10 mouse cellular contexts compared by ENCODE assay signal in genomic region chr7:141440613-141441012, GRCm38 (mm10). TPM values are rescaled to one million over a fixed set of nuclear protein-coding genes. Genes with fewer than 3 reads are reported as not detected.
DNase-seq lines count a peak whose midpoint lies in the region; ATAC-seq and TF ChIP-seq lines count a peak whose summit lies in the region.
"Had no signal": no experiment of that assay in that cellular context is flagged by ENCODE, and none has a peak within 500 bp of the region (broad histone marks: within the 10 kb centered on the region; RNA-seq: fewer than 3 reads in every experiment).

No protein-coding gene starts in this region.

- peak; percentile 87 for TF ChIP-seq CTCF in layer of hippocampus, adult 2 months (conservative IDR thresholded peaks at IDR 0.05)
- TF ChIP-seq CTCF in CH12.LX (conservative IDR thresholded peaks at IDR 0.05 in 1 of 2, IDR thresholded peaks at IDR 0.05 in 1 of 2; ENCODE audit: low read depth in 2 of 2, low read length in 2 of 2) = peak; percentile 71 to 76
- peak; percentile 90; the same call in 1 of the 2 replicates for TF ChIP-seq CTCF in small intestine, adult 2 months (IDR thresholded peaks at IDR 0.05; ENCODE audit: extremely low read depth, insufficient read length, insufficient replicate concordance, low read depth, low read length)

- H3K9ac ChIP-seq in CH12.LX (ENCODE audit: insufficient read depth, low read depth) = no peak overlapping the region
- H3K9ac ChIP-seq in embryonic facial prominence, embryonic 13.5 days = no peak overlapping the region
- no peak overlapping the region for H3K9ac ChIP-seq in limb, embryonic 12.5 days (replicated peaks)
- H3K9ac ChIP-seq: embryonic facial prominence, embryonic 12.5 days; liver, embryonic 13.5 days had no signal

- peaks cover 43 to 53% of the 10 kb centered on the region in 2 experiments for H3K36me3 ChIP-seq in CH12.LX (replicated peaks in 1 of 2; ENCODE audit: control insufficient read depth in 1 of 2, insufficient read depth in 1 of 2, low read length in 1 of 2)
- peaks cover 38% of the 10 kb centered on the region for H3K36me3 ChIP-seq in embryonic facial prominence, embryonic 13.5 days
- peaks cover 45% of the 10 kb centered on the region for H3K36me3 ChIP-seq in limb, embryonic 12.5 days
- no peaks in the 10 kb centered on the region for H3K36me3 ChIP-seq in small intestine, adult 2 months (ENCODE audit: control insufficient read depth, insufficient read depth, low read length)

- in situ Hi-C loops in CH12.LX (cut with MboI; ENCODE audit: low pct_ligation_motif_present, low pct_unique_long_range_greater_than_20kb, low sequenced_read_pairs) = no loop called here

- H3K4me2 ChIP-seq in CH12.LX (ENCODE audit: insufficient read depth, low read depth, poor library complexity, severe bottlenecking) = no peak overlapping the region
- H3K4me2 ChIP-seq in embryonic facial prominence, embryonic 13.5 days = 0 out of 2 replicates have a peak overlapping the region, but pooled peaks have one; percentile 7
- no peak overlapping the region for H3K4me2 ChIP-seq in limb, embryonic 12.5 days
- H3K4me2 ChIP-seq: embryonic facial prominence, embryonic 12.5 days had no signal

- no peaks in the 10 kb centered on the region for H3K27me3 ChIP-seq in CH12.LX (replicated peaks)
- H3K27me3 ChIP-seq in embryonic facial prominence, embryonic 13.5 days = no peaks in the 10 kb centered on the region
- no peaks in the 10 kb centered on the region for H3K27me3 ChIP-seq in limb, embryonic 12.5 days
- no peaks in the 10 kb centered on the region for H3K27me3 ChIP-seq in small intestine, adult 2 months (ENCODE audit: control insufficient read depth, insufficient read depth, low read length)
- H3K27me3 ChIP-seq: embryonic facial prominence, embryonic 12.5 days; liver, embryonic 13.5 days had no signal

- no peaks in the 10 kb centered on the region for H3K9me3 ChIP-seq in CH12.LX (replicated peaks; ENCODE audit: low read length)
- H3K9me3 ChIP-seq in embryonic facial prominence, embryonic 13.5 days = no peaks in the 10 kb centered on the region
- H3K9me3 ChIP-seq in limb, embryonic 12.5 days = no peaks in the 10 kb centered on the region
- H3K9me3 ChIP-seq: embryonic facial prominence, embryonic 12.5 days; liver, embryonic 13.5 days had no signal

- H3K27ac ChIP-seq in layer of hippocampus, adult 2 months = no peak overlapping the region
- no peak overlapping the region for H3K27ac ChIP-seq in CH12.LX (ENCODE audit: insufficient read depth, low read depth)
- no peak overlapping the region for H3K27ac ChIP-seq in embryonic facial prominence, embryonic 13.5 days
- 0 out of 2 replicates have a peak overlapping the region, but pooled peaks have one; percentile 13 for H3K27ac ChIP-seq in limb, embryonic 12.5 days
- H3K27ac ChIP-seq in small intestine, adult 2 months (ENCODE audit: insufficient read depth, low read depth, low read length) = no peak overlapping the region
- H3K27ac ChIP-seq: embryonic facial prominence, embryonic 12.5 days had no signal

- TF ChIP-seq RAD21 in CH12.LX (IDR thresholded peaks at IDR 0.05; ENCODE audit: low read depth, low read length) = peak; percentile 37

- no peak for TF ChIP-seq EP300 in CH12.LX (IDR thresholded peaks at IDR 0.05; ENCODE audit: low read length)

- DNase-seq in layer of hippocampus, adult 2 months (ENCODE audit: low spot score in 2 of 2) = peak in 1 of 2 experiments; percentile 62
- no peak for DNase-seq in layer of hippocampus, adult 18-20 months (ENCODE audit: low spot score in 2 of 2)
- DNase-seq in CH12.LX (ENCODE audit: extremely low read depth) = peak; percentile 72
- peak; percentile 62 for DNase-seq in adrenal gland, adult 2 months
- DNase-seq in urinary bladder, postnatal 4 days (ENCODE audit: low spot score in 2 of 2) = no peak
- DNase-seq: liver, embryonic 13.5 days had no signal

- WGBS in embryonic facial prominence, embryonic 13.5 days = 23% methylated on average over 6 of the region's 6 CpGs
- WGBS in limb, embryonic 12.5 days = 28% methylated on average over 6 of the region's 6 CpGs
- 18% methylated on average over 6 of the region's 6 CpGs for WGBS in small intestine, adult 2 months

- H3K4me1 ChIP-seq in CH12.LX (ENCODE audit: control insufficient read depth in 1 of 2, insufficient read depth in 2 of 2) = peaks cover 22 to 57% of the 10 kb centered on the region in 2 experiments
- peaks cover 57% of the 10 kb centered on the region for H3K4me1 ChIP-seq in embryonic facial prominence, embryonic 13.5 days
- peaks cover 47% of the 10 kb centered on the region for H3K4me1 ChIP-seq in limb, embryonic 12.5 days (replicated peaks)
- H3K4me1 ChIP-seq in small intestine, adult 2 months (ENCODE audit: control insufficient read depth, insufficient read depth, insufficient read length, low read length) = peaks cover 23% of the 10 kb centered on the region

- no peak for TF ChIP-seq POLR2A in CH12.LX (IDR thresholded peaks at IDR 0.05; ENCODE audit: low read depth, low read length)
- TF ChIP-seq POLR2A in small intestine, adult 2 months (IDR thresholded peaks at IDR 0.05; ENCODE audit: low read depth, low read length) = no peak

- ATAC-seq in embryonic facial prominence, embryonic 13.5 days (ENCODE audit: insufficient number of reproducible peaks, insufficient read depth, low FRiP score, low TSS enrichment, low read depth) = no peak
- ATAC-seq in limb, embryonic 12.5 days (ENCODE audit: insufficient number of reproducible peaks, insufficient read depth, low FRiP score, low TSS enrichment, low read depth) = no peak

- peaks cover 19% of the 10 kb centered on the region for H3K79me2 ChIP-seq in CH12.LX (replicated peaks; ENCODE audit: control insufficient read depth, extremely low read depth, insufficient read depth, poor library complexity, severe bottlenecking)

- dilution Hi-C loops in CH12.LX (cut with MboI; ENCODE audit: extremely low pct_ligation_motif_present, extremely low pct_unique_long_range_greater_than_20kb, low sequenced_read_pairs) = no loop called here

- H3K4me3 ChIP-seq in layer of hippocampus, adult 2 months = no peak overlapping the region
- H3K4me3 ChIP-seq in CH12.LX (replicated peaks in 1 of 3; ENCODE audit: low read depth in 2 of 3, low read length in 2 of 3, poor library complexity in 1 of 3) = no peak overlapping the region
- no peak overlapping the region for H3K4me3 ChIP-seq in embryonic facial prominence, embryonic 13.5 days
- H3K4me3 ChIP-seq in limb, embryonic 12.5 days (replicated peaks) = no peak overlapping the region
- no peak overlapping the region for H3K4me3 ChIP-seq in small intestine, adult 2 months (ENCODE audit: low read depth, low read length)
- H3K4me3 ChIP-seq: embryonic facial prominence, embryonic 12.5 days; liver, embryonic 13.5 days had no signal

RNA-seq across cellular contexts. Expression of gene Slc25a22, which starts 2.9 kb away (rescaled TPM):
- 100 to 1,000 TPM; 338 to 343 TPM for total RNA-seq in layer of hippocampus, adult 2 months (2021)
- 100 to 1,000 TPM; 319 to 320 TPM for total RNA-seq in layer of hippocampus, adult 18-20 months (2021)
- total RNA-seq in CH12.LX (2012; rRNA removed) (16.1 and 20.8 TPM in 2 replicates), CH12.LX (2014; rRNA removed) (6.1 and 6.5 TPM in 2 replicates)
- 31.5 and 32.1 TPM in 2 replicates for polyA plus RNA-seq in CH12.LX (2012; ENCODE audit: insufficient read length, low read depth)
- total RNA-seq in adrenal gland, adult 2 months (2021) = 100 to 1,000 TPM; 125 to 172 TPM
- polyA plus RNA-seq in adrenal gland, adult 2 months (2012; rRNA removed) = 234 and 236 TPM in 2 replicates
- 32.4 and 35.3 TPM in 2 replicates for polyA plus RNA-seq in embryonic facial prominence, embryonic 13.5 days (2015; fragmentation: Nextera tagmentation; extraction: Ambion mirVana)
- 33.1 and 38.3 TPM in 2 replicates for polyA plus RNA-seq in limb, embryonic 12.5 days (2016; fragmentation: Nextera tagmentation; extraction: Ambion mirVana)
- 104 and 488 TPM in 2 replicates for polyA plus RNA-seq in small intestine, adult 2 months (2012; rRNA removed)

RNA-seq across cellular contexts. Expression of gene Pidd1, which starts 3.2 kb away (rescaled TPM):
- 1 to 10 TPM; 1.1 to 1.7 TPM for total RNA-seq in layer of hippocampus, adult 2 months (2021)
- 1 to 10 TPM in 1 of 2 experiments, under 1 TPM in 1; 0.69 to 1.1 TPM for total RNA-seq in layer of hippocampus, adult 18-20 months (2021)
- 7.8 and 9.6 TPM in 2 replicates for total RNA-seq in CH12.LX (2012; rRNA removed)
- 5.1 and 5.8 TPM in 2 replicates for total RNA-seq in CH12.LX (2014; rRNA removed)
- polyA plus RNA-seq in CH12.LX (2012; ENCODE audit: insufficient read length, low read depth) = 21.4 and 24.9 TPM in 2 replicates
- total RNA-seq in adrenal gland, adult 2 months (2021) = 1 to 10 TPM; 1.4 to 1.5 TPM
- polyA plus RNA-seq in adrenal gland, adult 2 months (2012; rRNA removed) = 9.2 and 11.2 TPM in 2 replicates
- 11.4 and 12.0 TPM in 2 replicates for polyA plus RNA-seq in embryonic facial prominence, embryonic 13.5 days (2015; fragmentation: Nextera tagmentation; extraction: Ambion mirVana)
- polyA plus RNA-seq in limb, embryonic 12.5 days (2016; fragmentation: Nextera tagmentation; extraction: Ambion mirVana) = 16.4 and 19.2 TPM in 2 replicates
- 5.8 and 13.9 TPM in 2 replicates for polyA plus RNA-seq in small intestine, adult 2 months (2012; rRNA removed)

RNA-seq across cellular contexts. Expression of gene Rplp2, which starts 6.6 kb away (rescaled TPM):
- 100 to 1,000 TPM; 548 to 575 TPM for total RNA-seq in layer of hippocampus, adult 2 months (2021)
- total RNA-seq in layer of hippocampus, adult 18-20 months (2021) = 100 to 1,000 TPM; 557 to 573 TPM
- total RNA-seq in CH12.LX (2012; rRNA removed) (3,147 and 3,416 TPM in 2 replicates), CH12.LX (2014; rRNA removed) (791 and 892 TPM in 2 replicates)
- 2,025 and 2,969 TPM in 2 replicates for polyA plus RNA-seq in CH12.LX (2012; ENCODE audit: insufficient read length, low read depth)
- total RNA-seq in adrenal gland, adult 2 months (2021) = 1,000 to 10,000 TPM in 1 of 2 experiments, 100 to 1,000 TPM in 1; 577 to 1,228 TPM
- 207 and 254 TPM in 2 replicates for polyA plus RNA-seq in adrenal gland, adult 2 months (2012; rRNA removed)
- 1,344 and 1,500 TPM in 2 replicates for polyA plus RNA-seq in embryonic facial prominence, embryonic 13.5 days (2015; fragmentation: Nextera tagmentation; extraction: Ambion mirVana)
- polyA plus RNA-seq in limb, embryonic 12.5 days (2016; fragmentation: Nextera tagmentation; extraction: Ambion mirVana) = 1,204 and 1,293 TPM in 2 replicates
- 287 and 441 TPM in 2 replicates for polyA plus RNA-seq in small intestine, adult 2 months (2012; rRNA removed)

RNA-seq across cellular contexts. Expression of gene Cend1, which starts 11.3 kb away (rescaled TPM):
- total RNA-seq in layer of hippocampus, adult 2 months (2021) = 100 to 1,000 TPM; 251 to 263 TPM
- total RNA-seq in layer of hippocampus, adult 18-20 months (2021) = 100 to 1,000 TPM; 265 to 270 TPM
- total RNA-seq in CH12.LX (2012; rRNA removed) (not detected in 2 replicates), CH12.LX (2014; rRNA removed) (not detected in 2 replicates)
- polyA plus RNA-seq in CH12.LX (2012; ENCODE audit: insufficient read length, low read depth) = not detected in 2 replicates
- total RNA-seq in adrenal gland, adult 2 months (2021) = 1 to 10 TPM; 1.6 to 2.8 TPM
- 1.00 and 1.2 TPM in 2 replicates for polyA plus RNA-seq in adrenal gland, adult 2 months (2012; rRNA removed)
- polyA plus RNA-seq in embryonic facial prominence, embryonic 13.5 days (2015; fragmentation: Nextera tagmentation; extraction: Ambion mirVana) = 2.8 and 3.4 TPM in 2 replicates
- 5.6 and 6.3 TPM in 2 replicates for polyA plus RNA-seq in limb, embryonic 12.5 days (2016; fragmentation: Nextera tagmentation; extraction: Ambion mirVana)
- polyA plus RNA-seq in small intestine, adult 2 months (2012; rRNA removed) = 0.84 and 1.0 TPM in 2 replicates

RNA-seq across cellular contexts. Expression of gene Pnpla2, which starts 14.4 kb away (rescaled TPM):
- total RNA-seq in layer of hippocampus, adult 2 months (2021) = 10 to 100 TPM; 25.1 to 28.3 TPM
- 10 to 100 TPM; 29.9 to 35.6 TPM for total RNA-seq in layer of hippocampus, adult 18-20 months (2021)
- 8.9 and 11.7 TPM in 2 replicates for total RNA-seq in CH12.LX (2012; rRNA removed)
- total RNA-seq in CH12.LX (2014; rRNA removed) = 1.5 and 2.8 TPM in 2 replicates
- polyA plus RNA-seq in CH12.LX (2012; ENCODE audit: insufficient read length, low read depth) = 25.3 and 29.6 TPM in 2 replicates
- 1,000 to 10,000 TPM in 1 of 2 experiments, 100 to 1,000 TPM in 1; 905 to 1,265 TPM for total RNA-seq in adrenal gland, adult 2 months (2021)
- polyA plus RNA-seq in adrenal gland, adult 2 months (2012; rRNA removed) = 1,146 and 1,725 TPM in 2 replicates
- 13.4 and 13.5 TPM in 2 replicates for polyA plus RNA-seq in embryonic facial prominence, embryonic 13.5 days (2015; fragmentation: Nextera tagmentation; extraction: Ambion mirVana)
- 13.7 and 14.9 TPM in 2 replicates for polyA plus RNA-seq in limb, embryonic 12.5 days (2016; fragmentation: Nextera tagmentation; extraction: Ambion mirVana)
- 86.0 and 319 TPM in 2 replicates for polyA plus RNA-seq in small intestine, adult 2 months (2012; rRNA removed)

Comparison
In these comparisons a context has a peak if more than half of its experiments do, and no peak if none do; other contexts are left out.
1. DNase-seq: peak in CH12.LX (single experiment) and adrenal gland, adult 2 months (single experiment); none in layer of hippocampus, adult 18-20 months (0 of 2) and urinary bladder, postnatal 4 days (0 of 2).
2. Peak in every context shown above with its lines, with median percentiles within 50 percentile points of each other: CTCF ChIP-seq.